Mouse (Mus musculus): Measurements from ENCODE around the gene Myl4. TPM values are rescaled to one million over a fixed set of nuclear protein-coding genes. Genes with fewer than 3 reads are reported as not detected.

The Myl4 gene
- total RNA-seq, 1 experiment, result 9.1 TPM

GRCm38 (mm10) chr11:104581446-104582307 is 31.2 kb downstream of the Myl4 start:
- DNase-seq (ENCODE audit: low read depth, low spot score), result no peak
- H3K4me3 ChIP-seq (ENCODE audit: insufficient read depth in 1 of 2, low read depth in 1 of 2, low read length in 2 of 2, poor library complexity in 1 of 2, severe bottlenecking in 1 of 2), result no peak overlapping the region
- no peak overlapping the region for H3K9ac ChIP-seq (ENCODE audit: insufficient read depth, low read depth, low read length, poor library complexity, severe bottlenecking)
- no peaks in the 10 kb centered on the region for H3K36me3 ChIP-seq (ENCODE audit: control insufficient read depth, insufficient read depth, low read length, poor library complexity, severe bottlenecking)
- H3K27ac ChIP-seq (ENCODE audit: insufficient read depth, low read depth, low read length, poor library complexity, severe bottlenecking), result no peak overlapping the region
- no peaks in the 10 kb centered on the region for H3K9me3 ChIP-seq (ENCODE audit: control insufficient read depth, insufficient read depth, low read depth, low read length)
- no peak for TF ChIP-seq ZC3H11A (IDR thresholded peaks at IDR 0.05; ENCODE audit: borderline replicate concordance, low read depth, low read length)
- in situ Hi-C loops (cut with MboI; ENCODE audit: low sequenced_read_pairs in 2 of 2, unreplicated experiment in 2 of 2), result no loop called here
- peaks cover 2 to 12% of the 10 kb centered on the region in 2 experiments; a peak in 3 of 4 replicates for H3K4me1 ChIP-seq (ENCODE audit: control insufficient read depth in 2 of 2, insufficient read depth in 2 of 2, low read length in 2 of 2, poor library complexity in 1 of 2)

- Histone ChIP-seq H3K4me1 (ENCODE audit: control insufficient read depth in 2 of 2, insufficient read depth in 2 of 2, low read length in 2 of 2, poor library complexity in 1 of 2) (peaks cover 2 to 12% of the 10 kb centered on the region in 2 experiments; a peak in 3 of 4 replicates), H3K27ac (ENCODE audit: insufficient read depth, low read depth, low read length, poor library complexity, severe bottlenecking) (no peak overlapping the region), H3K9me3 (ENCODE audit: control insufficient read depth, insufficient read depth, low read depth, low read length) (no peaks in the 10 kb centered on the region), H3K4me3 (ENCODE audit: insufficient read depth in 1 of 2, low read depth in 1 of 2, low read length in 2 of 2, poor library complexity in 1 of 2, severe bottlenecking in 1 of 2) (no peak overlapping the region), H3K36me3 (ENCODE audit: control insufficient read depth, insufficient read depth, low read length, poor library complexity, severe bottlenecking) (no peaks in the 10 kb centered on the region), H3K9ac (ENCODE audit: insufficient read depth, low read depth, low read length, poor library complexity, severe bottlenecking) (no peak overlapping the region)
- in situ Hi-C loops (cut with MboI; ENCODE audit: low sequenced_read_pairs in 2 of 2, unreplicated experiment in 2 of 2), result no loop called here
- no peak for TF ChIP-seq ZNF384 (IDR thresholded peaks at IDR 0.05; ENCODE audit: low read depth, low read length)
- no peak for TF ChIP-seq ZC3H11A (IDR thresholded peaks at IDR 0.05; ENCODE audit: borderline replicate concordance, low read depth, low read length)
- TF ChIP-seq HCFC1 (IDR thresholded peaks at IDR 0.05; ENCODE audit: borderline replicate concordance, insufficient read depth, low read length), result no peak
- no peak for TF ChIP-seq CHD2 (IDR thresholded peaks at IDR 0.05; ENCODE audit: low read depth, low read length)
- TF ChIP-seq MAFK (IDR thresholded peaks at IDR 0.05; ENCODE audit: insufficient read depth, low read depth, low read length), result no peak
- no peak for DNase-seq (ENCODE audit: low read depth, low spot score)
Observed at GRCm38 (mm10) chr11:104582308-104582606, 31.8 kb downstream of the Myl4 start.

DNA sequence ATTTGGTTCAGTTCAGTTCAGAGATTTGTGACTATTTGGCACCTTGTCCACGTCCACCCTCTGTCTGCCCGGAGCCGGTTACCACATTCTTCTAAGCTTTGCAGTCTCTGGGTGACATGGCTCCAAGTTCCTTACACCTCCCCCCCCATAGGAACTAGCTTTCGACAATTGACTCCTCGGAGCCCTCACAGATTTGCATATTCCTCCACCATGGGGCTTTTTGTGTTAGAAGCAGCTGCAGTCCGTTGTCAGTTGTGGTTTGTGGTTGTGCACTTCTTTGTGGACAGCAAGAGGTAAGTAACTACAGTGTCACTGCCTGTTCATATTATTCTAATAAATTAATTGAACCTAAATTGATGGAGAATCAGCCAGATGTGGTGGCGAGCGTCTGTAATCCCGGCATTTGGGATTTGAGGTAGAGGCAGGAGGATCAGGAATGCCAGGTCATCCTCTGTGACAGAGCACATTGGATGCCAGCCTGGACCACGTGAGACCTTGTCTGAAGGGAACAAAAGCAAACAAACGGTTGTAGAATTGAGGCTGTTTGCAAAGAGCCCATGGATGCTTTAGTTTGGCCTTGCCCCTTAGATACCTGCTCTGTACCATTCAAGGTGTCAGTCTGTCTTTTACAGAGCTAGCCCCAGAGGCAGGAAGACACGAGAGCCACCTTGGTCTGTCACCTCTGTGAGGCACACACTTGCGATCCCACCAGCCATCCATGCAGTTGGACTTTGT is 32.3 kb downstream of the Myl4 start:
- peaks cover 2 to 12% of the 10 kb centered on the region in 2 experiments; a peak in 3 of 4 replicates for H3K4me1 ChIP-seq (ENCODE audit: control insufficient read depth in 2 of 2, insufficient read depth in 2 of 2, low read length in 2 of 2, poor library complexity in 1 of 2)
- DNase-seq (ENCODE audit: low read depth, low spot score), result no peak
- H3K36me3 ChIP-seq (ENCODE audit: control insufficient read depth, insufficient read depth, low read length, poor library complexity, severe bottlenecking), result no peaks in the 10 kb centered on the region
- no peaks in the 10 kb centered on the region for H3K9me3 ChIP-seq (ENCODE audit: control insufficient read depth, insufficient read depth, low read depth, low read length)
- no peak overlapping the region for H3K4me3 ChIP-seq (ENCODE audit: insufficient read depth in 1 of 2, low read depth in 1 of 2, low read length in 2 of 2, poor library complexity in 1 of 2, severe bottlenecking in 1 of 2)
- in situ Hi-C loops (cut with MboI; ENCODE audit: low sequenced_read_pairs in 2 of 2, unreplicated experiment in 2 of 2), result no loop called here
- TF ChIP-seq CHD2 (IDR thresholded peaks at IDR 0.05; ENCODE audit: low read depth, low read length) (no peak), HCFC1 (IDR thresholded peaks at IDR 0.05; ENCODE audit: borderline replicate concordance, insufficient read depth, low read length) (no peak), ZNF384 (IDR thresholded peaks at IDR 0.05; ENCODE audit: low read depth, low read length) (no peak), MAFK (IDR thresholded peaks at IDR 0.05; ENCODE audit: insufficient read depth, low read depth, low read length) (no peak), ZC3H11A (IDR thresholded peaks at IDR 0.05; ENCODE audit: borderline replicate concordance, low read depth, low read length) (no peak)
- no peak overlapping the region for H3K9ac ChIP-seq (ENCODE audit: insufficient read depth, low read depth, low read length, poor library complexity, severe bottlenecking)
- no peak overlapping the region for H3K27ac ChIP-seq (ENCODE audit: insufficient read depth, low read depth, low read length, poor library complexity, severe bottlenecking)

DNA sequence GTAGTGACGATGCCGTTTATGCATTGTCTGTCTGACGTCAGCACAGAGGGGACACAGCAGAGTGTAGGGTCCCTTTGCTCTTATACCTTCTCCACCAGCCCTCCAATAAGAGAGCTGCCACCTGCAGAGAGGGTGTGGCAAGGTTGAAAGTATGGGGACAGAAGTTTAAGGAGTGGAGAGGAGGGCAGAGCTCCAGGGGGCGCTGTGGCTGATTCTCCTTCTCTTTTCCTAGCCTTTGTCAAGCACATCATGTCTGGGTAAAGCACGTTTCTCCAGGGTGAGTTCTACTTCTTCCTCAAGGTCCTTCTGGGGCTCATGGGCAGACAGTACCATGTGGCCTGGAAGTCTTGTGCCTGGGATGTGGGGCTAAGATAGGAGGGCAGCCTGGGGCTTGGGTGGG is 35.0 kb downstream of the Myl4 start:
- TF ChIP-seq ZNF384 (IDR thresholded peaks at IDR 0.05; ENCODE audit: low read depth, low read length) (no peak), MAFK (IDR thresholded peaks at IDR 0.05; ENCODE audit: insufficient read depth, low read depth, low read length) (no peak), HCFC1 (IDR thresholded peaks at IDR 0.05; ENCODE audit: borderline replicate concordance, insufficient read depth, low read length) (no peak), ZC3H11A (IDR thresholded peaks at IDR 0.05; ENCODE audit: borderline replicate concordance, low read depth, low read length) (no peak), CHD2 (IDR thresholded peaks at IDR 0.05; ENCODE audit: low read depth, low read length) (no peak)
- Histone ChIP-seq H3K27ac (ENCODE audit: insufficient read depth, low read depth, low read length, poor library complexity, severe bottlenecking) (no peak overlapping the region), H3K4me3 (ENCODE audit: insufficient read depth in 1 of 2, low read depth in 1 of 2, low read length in 2 of 2, poor library complexity in 1 of 2, severe bottlenecking in 1 of 2) (no peak overlapping the region), H3K36me3 (ENCODE audit: control insufficient read depth, insufficient read depth, low read length, poor library complexity, severe bottlenecking) (no peaks in the 10 kb centered on the region), H3K4me1 (ENCODE audit: control insufficient read depth in 2 of 2, insufficient read depth in 2 of 2, low read length in 2 of 2, poor library complexity in 1 of 2) (peaks cover 2 to 12% of the 10 kb centered on the region in 2 experiments; a peak in 3 of 4 replicates), H3K9me3 (ENCODE audit: control insufficient read depth, insufficient read depth, low read depth, low read length) (no peaks in the 10 kb centered on the region), H3K9ac (ENCODE audit: insufficient read depth, low read depth, low read length, poor library complexity, severe bottlenecking) (no peak overlapping the region)
- peak; percentile 50 for DNase-seq (ENCODE audit: low read depth, low spot score)
- in situ Hi-C loops (cut with MboI; ENCODE audit: low sequenced_read_pairs in 2 of 2, unreplicated experiment in 2 of 2), result no loop called here
